Mouse (Mus musculus) embryonic facial prominence, embryonic 15.5 days (tissue): ENCODE results near the gene Lrrc8b. TPM values are rescaled to one million over a fixed set of nuclear protein-coding genes. Genes with fewer than 3 reads are reported as not detected.

Experiments used
- ATAC-seq: fragments of 200-750 bp; cut with Nextera tagmentation; 2 replicates; pipeline ENCODE4 v1.8.0; 2017; ENCODE audit warnings: low read depth, moderate TSS enrichment; ENCODE audit not compliant: insufficient number of reproducible peaks, low FRiP score, low TSS enrichment
- H3K27ac ChIP-seq: fragments of 300-500 bp; sonication (generic); replicated peaks from 2 replicates; pipeline ENCODE4 v1.5.1; 2015; ENCODE audit warnings: mild to moderate bottlenecking, inconsistent platforms
- H3K27me3 ChIP-seq: fragments of 300-500 bp; sonication (generic); 2 replicates; pipeline ENCODE4 v1.6.1; 2015; ENCODE audit warnings: inconsistent platforms
- H3K36me3 ChIP-seq: fragments of 300-500 bp; sonication (generic); 2 replicates; pipeline ENCODE4 v1.6.1; 2015; ENCODE audit warnings: mild to moderate bottlenecking, inconsistent platforms
- H3K4me1 ChIP-seq: fragments of 300-500 bp; sonication (generic); 2 replicates; pipeline ENCODE4 v1.6.1; 2015; ENCODE audit warnings: inconsistent platforms
- H3K4me2 ChIP-seq: fragments of 300-500 bp; sonication (generic); replicated peaks from 2 replicates; pipeline ENCODE4 v1.6.1; 2015; ENCODE audit warnings: mild to moderate bottlenecking, inconsistent platforms
- H3K4me3 ChIP-seq: fragments of 300-500 bp; sonication (generic); replicated peaks from 2 replicates; pipeline ENCODE4 v1.5.1; 2015; ENCODE audit warnings: mild to moderate bottlenecking, inconsistent platforms
- H3K9ac ChIP-seq: fragments of 300-500 bp; sonication (generic); 2 replicates; pipeline ENCODE4 v1.6.1; 2015; ENCODE audit warnings: inconsistent platforms
- H3K9me3 ChIP-seq: fragments of 300-500 bp; sonication (generic); replicated peaks from 2 replicates; pipeline ENCODE4 v1.6.1; 2016; ENCODE audit warnings: inconsistent platforms
- WGBS: fragments of 180-500 bp; shearing (Covaris S2); methylation state at CpG from one replicate; pipeline ENCODE4 v1.1.7; 2015; 5-methylcytosine and 5-hydroxymethylcytosine counted together
- polyA plus RNA-seq: library from polyadenylated mRNA; unstranded; fragments of >200 nt; fragmentation: Nextera tagmentation; extraction: Ambion mirVana; gene quantifications from 2 replicates; pipeline ENCODE4 v1.2.1, GENCODE M21; 2015

Lrrc8b gene
- polyA plus RNA-seq, 1 experiment from 2014 or later = 7.3 TPM

- 84% methylated on average over 5 of the region's 5 CpGs for WGBS
- ATAC-seq = no peak
- Histone ChIP-seq H3K9ac (no peak overlapping the region), H3K27ac (no peak overlapping the region), H3K4me3 (no peak overlapping the region), H3K4me1 (no peaks in the 10 kb centered on the region), H3K4me2 (no peak overlapping the region), H3K36me3 (no peaks in the 10 kb centered on the region), H3K27me3 (no peaks in the 10 kb centered on the region), H3K9me3 (no peaks in the 10 kb centered on the region)
Observed at GRCm38 (mm10) chr5:105460551-105460950, 45.0 kb downstream of the Lrrc8b start.

DNA sequence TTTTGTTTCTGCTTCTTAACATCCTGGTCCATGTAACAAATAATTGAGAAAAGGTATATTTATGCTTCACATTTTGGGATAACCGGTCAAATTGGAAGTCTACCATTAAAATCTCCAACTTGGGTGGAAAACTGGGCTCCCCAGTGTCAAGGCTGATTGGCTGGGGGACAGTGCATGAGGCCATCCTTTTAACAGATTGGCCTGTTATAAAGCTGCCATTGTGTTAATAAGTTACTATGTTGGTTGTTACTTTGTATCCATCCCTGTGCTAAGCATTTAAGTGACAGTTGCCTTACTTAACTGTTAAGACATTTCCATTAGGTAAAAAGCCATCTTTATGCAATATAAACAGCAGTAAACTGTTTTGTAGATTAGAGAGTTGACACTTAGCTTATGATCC, 45.5 kb downstream of the Lrrc8b start:
- WGBS = 93% methylated on average over 1 of the region's 1 CpGs
- H3K4me1 ChIP-seq = no peaks in the 10 kb centered on the region
- H3K9ac ChIP-seq = no peak overlapping the region
- H3K4me3 ChIP-seq = no peak overlapping the region
- no peak for ATAC-seq
- H3K4me2 ChIP-seq = no peak overlapping the region
- no peaks in the 10 kb centered on the region for H3K36me3 ChIP-seq
- H3K27me3 ChIP-seq = no peaks in the 10 kb centered on the region
- H3K27ac ChIP-seq = no peak overlapping the region
- H3K9me3 ChIP-seq = no peaks in the 10 kb centered on the region

GRCm38 (mm10) chr5:105464671-105465070, 49.1 kb downstream of the Lrrc8b start:
- no peak overlapping the region for H3K27ac ChIP-seq
- H3K36me3 ChIP-seq = no peaks in the 10 kb centered on the region
- no peaks in the 10 kb centered on the region for H3K9me3 ChIP-seq
- ATAC-seq = no peak
- H3K4me2 ChIP-seq = no peak overlapping the region
- no peaks in the 10 kb centered on the region for H3K4me1 ChIP-seq
- no peak overlapping the region for H3K4me3 ChIP-seq
- H3K27me3 ChIP-seq = no peaks in the 10 kb centered on the region
- H3K9ac ChIP-seq = no peak overlapping the region

DNA sequence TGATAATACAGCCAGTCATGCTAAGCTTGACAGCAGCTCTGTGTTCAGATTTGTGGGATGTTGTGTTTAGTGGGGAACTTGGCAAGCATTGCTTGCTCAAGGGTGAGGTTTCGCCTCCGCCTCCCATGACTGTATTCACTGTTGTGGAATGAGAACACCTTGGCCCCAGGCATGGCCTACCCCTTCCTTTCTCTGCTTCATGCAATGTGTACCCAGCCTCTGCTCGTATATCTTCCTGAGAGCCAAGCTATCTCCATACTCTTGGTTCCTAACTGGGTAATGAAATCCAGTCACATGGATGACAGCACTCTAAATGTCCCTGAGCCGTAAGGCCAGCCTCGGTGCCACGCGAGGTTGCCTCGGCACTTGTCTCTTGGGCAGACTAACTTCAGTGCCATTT, 50.0 kb downstream of the Lrrc8b start:
- Histone ChIP-seq H3K36me3 (no peaks in the 10 kb centered on the region), H3K27me3 (no peaks in the 10 kb centered on the region), H3K4me3 (no peak overlapping the region), H3K9me3 (no peaks in the 10 kb centered on the region), H3K4me1 (no peaks in the 10 kb centered on the region), H3K4me2 (no peak overlapping the region), H3K27ac (no peak overlapping the region), H3K9ac (no peak overlapping the region)
- 90% methylated on average over 8 of the region's 8 CpGs for WGBS
- no peak for ATAC-seq

DNA sequence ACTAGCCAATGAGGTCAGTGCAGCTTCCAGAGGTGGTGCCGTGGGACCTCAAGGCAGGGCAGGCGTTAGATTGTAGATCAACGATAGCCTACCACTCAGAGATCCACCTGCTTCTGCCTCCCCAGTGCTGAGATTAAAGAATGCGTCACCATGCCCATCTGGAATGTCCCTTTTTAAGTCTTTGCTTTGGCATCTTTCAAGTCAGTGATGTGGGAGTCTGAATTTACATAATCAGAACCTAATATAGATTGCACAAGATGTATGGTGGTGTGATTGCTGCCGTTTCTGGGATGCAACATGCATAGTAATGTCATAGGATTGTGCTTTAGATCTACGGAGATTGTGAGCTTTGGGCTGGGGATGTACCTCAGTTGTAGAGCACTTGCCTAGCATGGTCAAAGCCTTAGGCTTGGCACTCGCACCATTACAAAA, 50.9 kb downstream of the Lrrc8b start:
- Histone ChIP-seq H3K27ac (no peak overlapping the region), H3K4me3 (no peak overlapping the region), H3K9me3 (no peaks in the 10 kb centered on the region), H3K27me3 (no peaks in the 10 kb centered on the region), H3K9ac (no peak overlapping the region), H3K36me3 (no peaks in the 10 kb centered on the region), H3K4me1 (no peaks in the 10 kb centered on the region), H3K4me2 (no peak overlapping the region)
- WGBS = 89% methylated on average over 7 of the region's 7 CpGs
- no peak for ATAC-seq

- WGBS = 81% methylated on average over 10 of the region's 10 CpGs
- ATAC-seq = no peak
- H3K4me2 ChIP-seq = no peak overlapping the region
- no peak overlapping the region for H3K4me3 ChIP-seq
- H3K9me3 ChIP-seq = no peaks in the 10 kb centered on the region
- no peak overlapping the region for H3K27ac ChIP-seq
- H3K36me3 ChIP-seq = no peaks in the 10 kb centered on the region
- H3K9ac ChIP-seq = no peak overlapping the region
- no peaks in the 10 kb centered on the region for H3K27me3 ChIP-seq
- H3K4me1 ChIP-seq = no peaks in the 10 kb centered on the region
Observed at GRCm38 (mm10) chr5:105467271-105467670, 51.7 kb downstream of the Lrrc8b start.

- H3K4me3 ChIP-seq = no peak overlapping the region
- no peak overlapping the region for H3K9ac ChIP-seq
- H3K9me3 ChIP-seq = no peaks in the 10 kb centered on the region
- no peaks in the 10 kb centered on the region for H3K27me3 ChIP-seq
- no peaks in the 10 kb centered on the region for H3K4me1 ChIP-seq
- 64% methylated on average over 5 of the region's 5 CpGs for WGBS
- ATAC-seq = no peak
- H3K36me3 ChIP-seq = no peaks in the 10 kb centered on the region
- H3K27ac ChIP-seq = no peak overlapping the region
- no peak overlapping the region for H3K4me2 ChIP-seq
Observed at GRCm38 (mm10) chr5:105472983-105473705, 57.6 kb downstream of the Lrrc8b start.

DNA sequence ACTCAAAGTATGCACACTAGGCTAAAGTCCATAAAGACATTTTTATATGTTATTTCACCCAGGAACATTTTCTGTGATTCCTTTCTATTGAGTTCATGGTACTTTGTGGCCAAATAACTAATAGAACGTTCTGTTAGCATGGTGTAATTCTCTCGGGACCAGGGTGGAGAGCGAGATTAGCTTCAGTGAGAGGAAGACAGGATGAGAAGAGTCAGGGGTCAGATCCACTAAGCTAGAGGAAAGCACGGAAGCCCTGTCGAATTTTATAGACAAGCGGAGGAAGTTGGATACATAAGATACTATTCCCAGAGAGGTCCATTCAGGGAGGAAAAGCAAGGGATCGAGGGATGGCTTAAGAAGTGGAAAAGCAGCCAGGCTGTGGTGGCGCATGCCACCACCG, 62.0 kb downstream of the Lrrc8b start:
- H3K36me3 ChIP-seq = peaks cover 21% of the 10 kb centered on the region
- H3K27ac ChIP-seq = no peak overlapping the region
- no peak overlapping the region for H3K4me2 ChIP-seq
- H3K4me1 ChIP-seq = no peaks in the 10 kb centered on the region
- H3K9ac ChIP-seq = no peak overlapping the region
- no peak overlapping the region for H3K4me3 ChIP-seq
- no peaks in the 10 kb centered on the region for H3K27me3 ChIP-seq
- H3K9me3 ChIP-seq = no peaks in the 10 kb centered on the region
- WGBS = 80% methylated on average over 9 of the region's 9 CpGs
- no peak for ATAC-seq

- Histone ChIP-seq H3K36me3 (peaks cover 21% of the 10 kb centered on the region), H3K4me3 (no peak overlapping the region), H3K4me2 (no peak overlapping the region), H3K9ac (no peak overlapping the region), H3K27ac (no peak overlapping the region), H3K27me3 (no peaks in the 10 kb centered on the region), H3K4me1 (no peaks in the 10 kb centered on the region), H3K9me3 (no peaks in the 10 kb centered on the region)
- 90% methylated on average over 13 of the region's 13 CpGs for WGBS
- ATAC-seq = no peak
Observed at GRCm38 (mm10) chr5:105479673-105480072, 64.1 kb downstream of the Lrrc8b start.

GRCm38 (mm10) chr5:105480561-105480960, 65.0 kb downstream of the Lrrc8b start:
- no peak overlapping the region for H3K4me2 ChIP-seq
- no peaks in the 10 kb centered on the region for H3K9me3 ChIP-seq
- H3K9ac ChIP-seq = no peak overlapping the region
- no peaks in the 10 kb centered on the region for H3K27me3 ChIP-seq
- 95% methylated on average over 17 of the region's 17 CpGs for WGBS
- H3K4me1 ChIP-seq = no peaks in the 10 kb centered on the region
- ATAC-seq = no peak
- H3K36me3 ChIP-seq = peaks cover 21% of the 10 kb centered on the region
- H3K4me3 ChIP-seq = no peak overlapping the region
- no peak overlapping the region for H3K27ac ChIP-seq

- Histone ChIP-seq H3K9ac (no peak overlapping the region), H3K9me3 (no peaks in the 10 kb centered on the region), H3K36me3 (peaks cover 21% of the 10 kb centered on the region), H3K27me3 (no peaks in the 10 kb centered on the region), H3K4me3 (no peak overlapping the region), H3K27ac (no peak overlapping the region), H3K4me1 (no peaks in the 10 kb centered on the region), H3K4me2 (no peak overlapping the region)
- no peak for ATAC-seq
- 80% methylated on average over 2 of the region's 2 CpGs for WGBS
Observed at GRCm38 (mm10) chr5:105483632-105484031, 68.1 kb downstream of the Lrrc8b start.

DNA sequence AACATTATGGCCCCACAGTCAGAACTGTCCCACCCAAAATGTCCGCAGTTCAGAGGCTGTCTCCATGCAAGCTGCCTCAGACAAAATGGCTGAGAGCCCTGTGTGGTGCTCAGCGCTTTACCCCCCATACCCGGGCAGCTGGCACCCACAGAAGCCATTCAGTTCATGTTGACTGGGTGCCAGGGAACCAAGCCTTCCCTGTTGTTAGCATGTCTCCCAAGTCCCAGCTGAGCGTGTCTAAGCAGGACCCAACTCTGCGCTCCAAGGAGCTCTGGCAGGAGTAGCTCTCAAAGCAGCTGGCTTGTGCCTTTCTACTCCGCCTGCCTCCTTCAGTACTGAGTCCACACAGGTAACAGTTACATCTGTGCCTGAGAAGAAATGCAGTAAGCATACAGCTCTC, 68.7 kb downstream of the Lrrc8b start:
- H3K9ac ChIP-seq = no peak overlapping the region
- WGBS = 74% methylated on average over 6 of the region's 6 CpGs
- H3K4me3 ChIP-seq = no peak overlapping the region
- H3K4me2 ChIP-seq = no peak overlapping the region
- ATAC-seq = peak; percentile 39
- H3K9me3 ChIP-seq = no peaks in the 10 kb centered on the region
- no peak overlapping the region for H3K27ac ChIP-seq
- no peaks in the 10 kb centered on the region for H3K4me1 ChIP-seq
- H3K27me3 ChIP-seq = no peaks in the 10 kb centered on the region
- H3K36me3 ChIP-seq = peaks cover 21% of the 10 kb centered on the region
